Mouse (Mus musculus): ENCODE data around the gene Rgs1.

The Rgs1 gene

DNA sequence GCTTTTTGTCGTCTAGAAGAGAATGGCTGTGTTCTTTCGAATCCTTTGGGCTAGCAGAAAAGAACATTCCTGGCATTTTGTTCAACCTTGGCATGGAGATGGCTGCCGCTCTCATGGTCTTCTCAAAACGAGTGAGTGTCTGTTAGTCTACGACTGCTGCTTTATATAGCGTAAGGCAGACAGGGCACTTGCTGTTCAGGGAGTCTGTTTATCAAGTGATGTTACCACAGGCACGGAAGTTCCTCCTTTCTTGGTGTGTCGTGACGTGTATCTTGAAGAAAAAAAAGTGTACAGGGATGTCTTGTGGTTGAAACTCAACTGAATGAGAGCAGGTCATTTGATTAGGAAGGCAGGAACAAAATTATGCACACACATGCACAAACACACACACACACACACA lies at the start of gene Rgs1:
Rgs1 (minus strand) TSS at position 320 of the 400 bp plus-strand sequence.
- DNase-seq (ENCODE audit: low spot score), result no peak

DNA sequence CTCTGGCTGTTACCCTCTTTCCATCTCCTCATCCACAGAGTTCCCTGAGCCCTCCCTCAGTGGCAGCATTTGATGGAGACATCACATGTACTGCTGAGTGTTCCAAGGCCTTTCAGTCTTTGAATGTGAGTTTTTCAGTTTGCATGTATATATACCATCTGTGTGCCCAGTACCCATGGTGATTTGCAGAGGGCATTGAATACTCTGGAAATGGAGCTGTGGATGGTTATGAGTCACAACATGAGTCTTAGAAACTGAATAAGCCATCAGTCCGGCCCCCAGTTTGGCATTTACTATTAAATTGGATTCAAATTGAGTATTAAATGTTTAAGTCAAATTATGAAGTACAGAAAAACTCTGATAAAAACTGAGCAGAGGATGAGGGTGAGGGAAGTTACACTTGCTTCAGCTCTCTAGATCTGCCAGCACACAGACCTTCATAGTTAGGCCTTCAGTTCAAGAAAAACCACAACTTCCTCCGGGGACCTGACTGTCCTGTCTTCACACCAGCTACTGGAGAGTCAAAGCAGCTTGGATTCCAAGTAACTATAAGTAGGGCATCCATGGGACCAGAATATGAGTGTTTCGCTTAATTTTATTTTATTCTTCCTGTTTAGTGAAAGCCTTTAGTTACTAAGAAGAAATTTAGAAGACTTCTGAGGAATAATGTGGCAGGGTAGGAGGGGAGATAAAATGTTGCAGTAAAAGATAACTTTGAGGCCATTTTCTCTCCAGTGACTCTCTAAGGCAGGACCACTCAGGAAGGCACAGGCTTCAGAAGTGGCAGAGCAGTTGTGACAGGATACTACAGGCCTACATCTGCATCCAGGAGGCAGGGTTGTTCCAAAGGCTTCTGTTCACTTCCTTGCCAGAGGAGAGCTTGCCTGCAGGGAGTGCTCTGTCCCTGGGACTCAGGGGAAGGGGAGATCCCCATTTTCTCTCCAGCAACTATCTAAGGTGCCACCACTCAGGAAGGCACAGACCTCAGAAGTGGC lies 34.3 kb upstream of the Rgs1 start:
- DNase-seq (ENCODE audit: low spot score), result no peak

DNA sequence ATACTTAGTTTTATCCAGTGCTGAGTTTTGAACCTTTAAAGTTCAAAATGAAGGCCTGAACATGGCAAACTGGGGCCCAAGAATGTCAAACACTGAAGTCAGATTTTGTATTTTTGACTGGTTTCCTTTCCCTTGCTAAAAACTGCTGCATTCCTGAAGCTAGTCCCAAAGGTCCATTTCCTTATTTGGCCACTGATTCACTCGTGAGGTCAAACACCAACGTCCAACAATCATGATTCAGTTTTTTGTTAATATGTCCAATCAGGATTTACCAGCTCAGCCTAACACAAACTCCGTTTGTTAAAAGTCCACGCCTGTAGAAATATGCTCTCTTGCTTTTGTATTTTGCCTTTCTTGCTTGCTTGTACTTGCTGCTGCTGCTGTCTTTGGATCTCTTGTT lies 31.0 kb upstream of the Rgs1 start:
- DNase-seq (ENCODE audit: low spot score), result no peak

DNA sequence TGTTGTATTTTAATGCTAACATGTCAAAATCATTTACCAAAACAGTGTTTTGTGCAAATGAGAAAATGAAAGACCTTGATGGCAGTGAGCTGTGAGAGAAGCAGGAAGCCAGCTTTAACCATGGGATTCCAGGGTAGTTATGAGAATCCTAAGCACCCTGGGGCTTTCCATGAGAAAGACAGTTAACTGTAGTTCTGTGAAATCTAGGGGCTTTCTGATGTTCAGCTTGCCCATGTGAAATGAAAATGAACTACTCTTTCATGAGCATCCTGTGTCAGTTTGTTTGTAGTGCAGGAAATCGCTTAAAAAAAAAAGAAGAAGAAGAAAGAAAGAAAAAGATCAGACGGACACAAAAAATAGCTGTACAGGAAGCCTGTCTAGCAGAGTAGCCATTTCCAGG lies 23.9 kb upstream of the Rgs1 start:
- no peak for DNase-seq (ENCODE audit: low spot score)

DNA sequence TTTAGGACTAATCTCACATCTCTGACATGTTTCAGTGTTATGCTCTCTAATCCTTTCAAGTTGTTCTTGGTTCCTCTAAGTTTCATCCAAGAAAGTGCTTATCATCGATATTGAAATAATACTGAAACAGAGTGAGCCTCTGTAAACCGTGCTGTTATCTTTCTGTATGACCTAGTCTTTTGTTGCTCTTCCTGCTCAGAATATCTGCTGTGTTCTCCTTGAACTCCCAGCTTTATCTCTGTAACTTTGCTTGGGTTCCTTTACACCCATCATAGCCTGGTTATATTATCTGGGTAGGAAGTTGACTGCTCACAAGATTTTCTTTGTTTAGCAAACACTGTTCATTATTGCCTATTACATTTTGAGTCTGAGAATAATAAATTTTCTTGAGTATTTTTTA lies 20.1 kb upstream of the Rgs1 start:
- no peak for DNase-seq (ENCODE audit: low spot score)

DNA sequence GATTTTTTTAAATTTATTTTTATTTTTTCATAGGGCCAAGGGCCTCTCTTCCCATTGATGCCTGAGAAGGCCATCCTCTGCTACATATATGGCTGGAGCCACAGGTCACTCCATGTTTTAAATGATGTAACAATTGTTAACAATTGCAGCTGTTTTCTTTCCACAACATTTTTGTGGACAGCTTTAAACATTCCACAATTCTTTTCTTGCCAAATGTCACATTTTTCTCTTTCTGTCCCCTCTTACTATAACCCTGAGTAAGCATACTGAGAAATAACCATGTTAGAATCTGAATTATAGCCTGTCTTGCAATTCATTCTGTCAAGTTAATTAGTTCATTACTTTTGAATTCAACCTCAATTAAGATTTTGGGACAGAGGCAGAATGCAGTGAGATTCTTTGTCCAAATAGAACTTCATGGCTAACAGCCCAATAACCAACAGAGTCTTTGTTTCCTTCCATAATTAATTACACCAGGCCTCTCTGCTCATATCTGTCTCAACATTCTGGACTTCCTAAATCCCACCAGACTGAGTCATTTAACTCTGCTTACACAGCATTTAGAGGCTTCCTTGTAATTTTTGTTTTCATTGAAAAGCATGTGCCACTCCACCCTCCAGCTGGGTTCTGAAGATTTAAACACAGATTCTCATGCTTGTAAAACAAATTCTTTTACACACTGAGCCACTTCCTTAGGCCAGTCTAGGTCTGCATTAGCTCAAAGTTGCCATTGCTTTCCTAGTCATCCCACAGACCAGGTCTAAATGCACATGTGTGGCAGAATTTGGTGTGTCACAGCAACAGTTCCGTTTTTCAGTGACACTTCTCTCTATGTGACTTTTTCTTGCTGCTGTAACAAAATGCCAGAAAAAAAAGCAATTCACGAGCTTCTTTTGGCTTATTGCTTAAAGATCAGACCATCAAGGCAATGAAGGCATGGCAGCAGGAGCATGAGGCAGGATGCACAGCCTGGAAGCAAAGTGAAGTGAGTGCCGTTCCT lies 18.7 kb upstream of the Rgs1 start:
- DNase-seq (ENCODE audit: low spot score), result no peak

DNA sequence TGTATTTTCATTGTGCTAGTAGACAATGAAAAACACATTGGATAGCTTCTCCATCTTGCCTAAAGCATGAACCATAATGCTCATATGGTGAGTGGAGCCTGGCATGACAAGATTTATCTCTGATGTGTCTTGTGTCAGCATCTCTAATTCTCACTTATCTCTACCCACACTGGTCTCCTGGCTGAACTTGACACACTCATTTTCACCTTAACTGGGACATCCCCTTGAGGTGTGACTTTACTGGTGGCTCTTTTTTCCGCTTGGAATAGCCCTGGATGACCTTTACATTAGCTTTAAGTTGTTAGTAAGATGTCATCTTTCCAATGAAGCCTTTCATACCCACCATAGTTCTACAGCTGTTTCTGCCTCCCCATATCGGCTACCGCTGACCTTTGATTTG lies 15.0 kb upstream of the Rgs1 start:
- DNase-seq (ENCODE audit: low spot score), result no peak

DNA sequence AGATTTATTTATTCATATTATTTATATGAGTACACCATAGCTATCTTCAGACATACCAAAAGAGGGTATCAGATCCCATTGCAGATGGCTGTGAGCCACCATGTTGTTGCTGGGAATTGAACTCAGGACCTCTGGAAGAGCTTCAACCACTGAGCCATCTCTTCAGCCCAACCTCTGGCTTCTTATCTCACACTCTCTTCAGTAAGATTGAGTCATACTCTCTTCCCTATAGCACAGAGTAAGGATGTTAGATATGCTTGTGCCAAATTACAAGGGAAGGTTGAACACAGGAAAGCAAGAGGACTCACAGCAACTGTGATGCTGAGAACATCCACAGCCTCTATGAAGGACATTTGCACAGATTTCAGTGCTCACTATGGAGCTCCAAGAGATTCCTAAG lies 13.0 kb upstream of the Rgs1 start:
- no peak for DNase-seq (ENCODE audit: low spot score)

DNA sequence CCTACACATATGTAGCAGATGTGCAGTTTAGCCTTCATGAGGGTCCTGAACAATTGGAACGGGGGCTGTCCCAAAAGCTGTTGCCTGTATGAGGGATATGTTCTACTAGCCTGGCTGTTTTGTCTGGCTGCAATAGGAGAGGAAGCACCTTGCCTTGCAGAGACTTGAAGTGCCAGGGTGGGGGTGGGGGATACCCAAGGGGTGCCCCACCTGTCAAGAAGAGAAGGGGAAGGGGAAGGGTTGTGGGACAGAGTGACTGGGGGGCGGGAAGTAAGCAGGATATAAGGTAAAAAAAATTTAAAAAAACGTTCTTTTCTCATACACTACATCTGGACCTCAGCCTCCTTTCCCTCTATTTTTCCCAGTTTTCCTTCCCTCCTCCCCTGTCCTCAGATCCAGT lies 9.7 kb upstream of the Rgs1 start:
- no peak for DNase-seq (ENCODE audit: low spot score)

DNA sequence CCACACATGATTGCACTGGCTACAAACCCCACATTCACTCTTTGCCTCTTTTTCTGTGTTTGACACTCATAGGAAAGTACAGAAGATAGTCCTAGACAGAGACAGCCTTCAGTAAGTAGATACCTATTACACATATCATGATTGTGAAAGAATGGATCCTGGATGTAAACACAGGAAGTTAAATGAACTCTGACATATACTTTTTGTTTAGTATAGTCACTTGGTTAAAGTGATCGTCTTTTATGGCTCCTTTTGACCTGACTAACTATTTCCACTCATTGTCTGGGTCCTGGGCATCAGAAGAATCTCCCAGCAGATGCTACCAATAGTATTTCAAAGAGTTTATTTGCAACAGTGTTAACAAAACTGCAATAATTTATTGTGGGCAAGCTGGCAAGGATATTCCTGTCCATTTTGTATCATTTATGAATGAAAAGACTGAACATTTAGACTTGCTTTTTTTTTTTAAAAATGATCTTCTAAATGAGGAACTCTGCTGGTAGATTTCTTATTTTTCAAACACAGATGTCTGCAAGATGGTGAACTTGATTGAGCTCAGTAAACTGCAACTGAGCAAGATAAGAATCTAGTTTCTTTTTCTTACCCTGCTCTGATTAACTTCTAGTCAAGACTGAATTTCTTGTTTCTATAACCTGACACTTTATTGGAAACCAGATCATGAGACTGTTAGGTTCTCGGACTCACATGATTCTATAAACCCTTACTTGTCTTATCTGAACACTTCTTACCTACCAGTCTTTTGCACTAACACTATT lies 7.7 kb upstream of the Rgs1 start:
- no peak for DNase-seq (ENCODE audit: low spot score)

DNA sequence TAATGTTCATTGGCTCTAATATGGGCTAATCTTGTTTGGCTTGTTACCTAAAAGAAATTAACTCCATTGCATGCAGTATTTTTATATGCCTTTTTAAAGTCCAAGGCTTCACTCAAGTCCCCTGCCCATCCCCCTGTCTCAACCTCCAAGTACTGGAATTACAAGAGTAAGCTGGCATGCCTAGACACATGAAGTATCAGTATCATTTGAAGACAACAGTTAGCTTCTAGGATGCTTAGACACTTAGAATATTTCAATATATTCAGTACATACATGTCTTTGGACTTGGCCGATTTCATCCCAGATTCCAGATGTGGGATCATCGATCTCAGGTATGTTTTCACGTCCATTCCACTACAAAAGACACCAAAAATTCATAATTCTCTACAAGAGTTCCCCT lies 836 bp downstream of the Rgs1 start:
- DNase-seq (ENCODE audit: low spot score), result no peak

DNA sequence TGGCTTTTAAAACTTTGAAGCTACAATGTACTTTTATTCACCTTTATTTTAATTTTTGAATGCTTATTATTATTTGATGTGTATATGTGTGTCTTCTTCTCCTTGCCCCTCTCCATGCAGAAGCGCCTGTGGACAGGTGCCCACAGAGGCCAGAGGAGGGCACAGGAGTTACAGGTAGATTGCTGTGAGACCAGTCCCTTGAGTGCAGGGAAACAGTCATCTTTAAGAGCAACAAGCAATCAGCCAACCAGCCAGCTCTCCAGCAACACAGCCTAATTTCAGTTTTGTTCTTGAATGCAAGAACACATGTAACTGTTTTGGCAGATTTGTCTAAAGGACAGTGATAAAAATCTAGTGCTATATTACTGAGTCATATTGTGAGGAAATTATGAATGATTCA lies 1.7 kb downstream of the Rgs1 start:
- no peak for DNase-seq (ENCODE audit: low spot score)

DNA sequence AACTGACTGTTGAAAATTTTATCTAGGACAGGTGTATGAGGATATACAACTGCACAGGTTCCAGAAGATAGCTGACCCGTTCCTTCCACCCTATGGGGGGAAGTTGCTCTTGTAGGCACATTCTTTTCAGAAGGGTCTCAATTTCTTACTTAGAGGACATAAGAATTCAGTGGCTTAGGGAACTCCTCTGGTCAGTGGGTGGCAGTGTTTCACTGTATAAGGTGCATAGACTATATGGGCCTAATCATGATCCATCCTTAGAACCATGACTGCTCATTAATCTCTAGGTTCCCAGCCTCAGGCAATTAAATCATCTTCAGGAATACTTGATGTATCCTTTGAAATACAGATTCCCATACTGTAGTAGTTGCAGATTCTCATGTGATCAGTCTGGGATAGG lies 5.5 kb downstream of the Rgs1 start:
- peak; percentile 40 for DNase-seq (ENCODE audit: low spot score)

DNA sequence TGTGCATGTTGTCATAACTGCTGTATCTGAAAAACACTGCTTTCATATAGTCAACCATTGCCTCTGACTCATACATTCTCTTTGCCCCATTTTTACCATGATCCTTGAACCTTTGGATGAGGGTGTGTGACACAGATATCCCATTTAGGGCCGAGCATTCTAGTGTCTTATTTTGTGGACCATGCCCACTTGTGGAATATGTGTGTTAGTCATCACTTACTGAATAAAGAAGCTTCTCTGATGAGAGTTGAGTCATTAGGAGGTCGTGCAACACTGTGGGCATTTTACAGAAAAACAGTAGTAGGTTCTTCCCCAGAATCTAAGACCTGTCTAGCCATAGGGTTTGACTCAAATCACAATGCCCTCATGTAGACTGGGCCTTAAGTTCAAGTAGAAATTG lies 9.8 kb downstream of the Rgs1 start:
- no peak for DNase-seq (ENCODE audit: low spot score)

DNA sequence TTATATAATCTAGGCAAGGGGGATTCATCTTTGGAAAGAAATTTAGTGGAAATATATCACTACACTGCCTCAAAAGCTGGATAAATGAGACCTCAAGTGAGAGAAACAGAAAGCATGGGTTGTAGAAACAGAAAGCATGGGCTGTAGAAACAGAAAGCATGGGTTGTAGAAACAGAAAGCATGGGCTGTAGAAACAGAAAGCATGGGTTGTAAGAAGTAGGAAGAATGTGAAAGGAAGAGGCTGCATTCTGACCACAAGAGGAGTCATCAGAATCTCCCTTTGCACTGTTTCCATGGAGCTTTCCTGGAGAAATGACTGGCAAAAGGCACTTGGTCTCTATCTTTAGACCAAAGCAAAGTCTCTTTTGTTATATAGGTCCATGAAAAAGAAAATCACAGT lies 33.8 kb downstream of the Rgs1 start:
- no peak for DNase-seq (ENCODE audit: low spot score)

DNA sequence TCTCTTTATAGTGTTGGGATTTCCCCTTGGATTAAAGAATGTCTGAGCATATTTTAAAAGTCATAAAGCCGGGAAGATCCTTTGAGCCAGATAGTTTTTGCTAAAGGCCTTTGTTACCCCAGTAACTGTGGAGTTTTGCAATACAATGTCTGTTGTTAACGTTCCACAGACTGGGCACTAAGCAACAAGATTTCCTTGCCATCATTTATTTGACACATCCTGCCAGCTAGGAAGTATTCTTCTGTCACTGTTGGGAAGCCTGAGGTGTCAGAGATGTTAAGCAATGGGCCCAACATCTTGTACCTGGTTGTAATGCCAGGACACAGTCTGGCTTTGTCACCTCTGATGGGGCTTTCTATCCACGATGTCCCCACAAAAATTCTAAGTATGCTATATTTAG lies 38.1 kb downstream of the Rgs1 start:
- no peak for DNase-seq (ENCODE audit: low spot score)

DNA sequence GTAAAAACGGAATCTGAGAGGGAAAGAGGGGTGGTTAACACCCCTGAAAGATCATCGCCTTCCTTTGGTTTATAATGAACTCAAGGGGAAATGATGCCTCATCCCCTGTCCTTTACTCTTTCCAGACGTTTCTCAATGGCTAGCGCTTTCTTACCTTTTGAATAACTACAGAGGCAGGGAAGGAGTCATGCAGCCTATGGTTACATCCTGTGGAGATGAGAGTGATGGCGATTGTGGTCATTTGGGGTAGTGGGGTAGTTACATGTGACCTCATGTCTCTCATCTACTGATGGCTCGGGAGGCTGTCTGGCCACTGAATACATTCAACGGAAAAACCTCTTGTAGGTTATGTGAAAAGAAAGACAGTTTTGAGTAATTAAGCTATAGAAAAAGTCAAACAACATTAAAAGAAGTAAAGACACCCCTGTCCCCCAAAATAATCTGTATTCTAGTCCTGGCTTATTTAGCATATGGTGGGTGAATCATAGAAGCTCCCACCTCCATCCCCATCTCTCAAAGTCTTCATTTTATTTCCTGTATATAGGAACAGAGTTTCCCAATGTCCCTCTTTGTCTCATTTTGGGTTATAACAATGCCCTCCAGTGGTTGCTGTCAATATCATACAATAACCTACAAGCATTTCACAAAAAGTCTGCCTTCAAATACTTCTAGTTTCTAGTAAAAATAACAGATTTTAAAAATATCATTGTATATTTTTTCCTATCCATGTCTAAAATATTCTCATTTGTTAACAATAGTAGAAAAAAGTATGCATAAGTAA lies 42.6 kb downstream of the Rgs1 start:
- DNase-seq (ENCODE audit: low spot score), result no peak

DNA sequence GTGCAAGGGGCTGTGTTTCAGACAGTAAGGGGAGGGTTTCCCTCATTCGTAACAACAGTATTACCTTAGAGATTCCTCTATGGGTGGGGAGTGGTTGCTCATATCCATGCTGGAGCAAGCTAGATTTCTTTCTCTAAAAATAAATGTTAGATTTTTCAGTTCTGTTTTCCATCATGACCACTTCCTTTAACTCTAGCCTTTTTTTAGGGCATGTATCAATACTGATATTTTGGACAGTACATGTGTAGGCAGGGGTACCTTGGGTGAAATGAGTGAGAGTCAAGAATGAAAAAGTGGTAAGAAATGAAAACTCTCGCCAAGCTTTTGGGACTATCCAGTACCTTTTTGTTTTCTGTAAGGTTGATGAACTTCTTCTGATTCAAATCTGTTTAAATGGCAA lies 44.3 kb downstream of the Rgs1 start:
- no peak for DNase-seq (ENCODE audit: low spot score)

DNA sequence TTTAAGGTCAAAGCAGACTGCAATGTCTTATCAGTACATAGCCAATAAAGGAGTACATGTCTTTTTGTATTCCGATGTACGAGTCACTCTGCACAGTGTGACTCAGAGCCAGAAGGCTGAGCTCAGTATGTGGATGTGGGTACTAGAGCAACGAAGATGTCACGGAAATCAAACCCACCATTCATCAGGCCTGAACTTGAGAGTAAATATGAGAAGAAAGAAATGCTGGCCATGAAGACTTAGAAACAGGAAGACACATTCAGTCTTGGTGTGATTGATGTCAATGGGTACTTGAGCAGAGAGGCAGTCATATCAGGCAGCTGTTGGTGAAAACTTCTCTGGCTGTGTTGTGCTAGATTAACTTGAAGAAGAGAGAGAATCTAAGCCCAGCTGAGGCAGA lies 46.1 kb downstream of the Rgs1 start:
- no peak for DNase-seq (ENCODE audit: low spot score)

DNA sequence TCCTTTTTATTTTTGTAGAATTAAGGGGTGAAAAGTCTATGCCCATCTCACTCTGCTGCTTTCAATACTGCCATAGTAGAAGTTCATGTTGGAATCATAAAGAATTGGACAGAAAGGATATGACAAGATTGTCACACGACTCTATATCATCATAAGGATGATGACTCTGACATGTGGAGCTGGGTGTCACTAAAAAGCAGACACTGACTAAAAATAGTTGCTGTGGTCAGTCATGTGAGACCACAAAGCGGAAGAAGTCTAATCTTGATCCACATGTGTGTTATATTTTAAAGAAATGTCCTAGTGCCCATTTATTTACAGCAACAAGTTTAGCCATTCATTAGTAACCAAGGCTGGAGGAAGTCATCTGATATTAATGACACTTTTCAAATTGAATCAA lies 48.5 kb downstream of the Rgs1 start:
- DNase-seq (ENCODE audit: low spot score), result no peak

DNA sequence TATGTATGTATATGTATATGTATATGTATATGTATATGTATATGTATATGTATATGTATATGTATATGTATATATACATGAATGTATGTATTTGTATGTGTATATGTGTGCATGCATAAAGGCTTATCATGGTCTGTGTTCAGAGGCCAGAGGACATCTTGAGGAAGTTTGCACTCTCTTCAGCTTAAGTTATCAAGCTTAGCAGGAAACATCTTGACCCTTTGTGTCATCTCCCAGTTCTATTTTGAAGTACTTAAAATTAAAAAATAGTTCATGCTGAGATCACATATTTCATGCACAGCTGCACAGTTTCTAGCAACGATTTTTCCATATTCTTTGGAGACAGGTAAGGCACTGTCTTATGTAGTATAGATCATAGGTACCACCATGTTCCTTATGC lies 49.5 kb downstream of the Rgs1 start:
- DNase-seq (ENCODE audit: low spot score), result no peak
